Mouse (Mus musculus): ENCODE measurements at regions not wholly inside any gene's neighbourhood (a gene's known extent, or its start where the extent isn't known, plus 50 kb on each side); places are given as distances from the start of the nearest gene placed in this dataset.

- DNase-seq (ENCODE audit: low read depth, low spot score): no peak
Measured at GRCm38 (mm10) chr17:4654221-4654620, 339.9 kb upstream of the Arid1b start.

DNA sequence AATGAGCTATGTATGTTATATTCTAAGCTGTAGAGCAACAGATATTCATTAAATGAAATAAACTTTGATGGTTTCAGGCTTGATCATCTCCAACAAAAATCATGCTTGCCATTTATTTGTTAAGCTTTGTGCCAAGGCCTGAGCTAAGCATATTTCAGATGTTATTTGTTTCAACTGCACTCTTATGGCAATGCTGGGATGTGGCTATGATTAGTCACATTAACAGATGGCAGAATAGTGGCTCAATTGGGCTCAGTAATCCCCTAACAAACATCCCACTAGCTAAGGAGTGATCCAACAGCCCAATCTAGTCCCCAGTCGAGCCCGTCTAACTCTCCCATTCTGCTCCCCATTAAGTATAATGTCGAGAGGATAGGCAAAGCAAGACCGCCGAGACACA lies 332.1 kb upstream of the Arid1b start:
- no peak for DNase-seq (ENCODE audit: low read depth, low spot score)

- DNase-seq (ENCODE audit: low read depth, low spot score): peak; percentile 11
Measured at GRCm38 (mm10) chr17:4668511-4668910, 325.6 kb upstream of the Arid1b start.

DNA sequence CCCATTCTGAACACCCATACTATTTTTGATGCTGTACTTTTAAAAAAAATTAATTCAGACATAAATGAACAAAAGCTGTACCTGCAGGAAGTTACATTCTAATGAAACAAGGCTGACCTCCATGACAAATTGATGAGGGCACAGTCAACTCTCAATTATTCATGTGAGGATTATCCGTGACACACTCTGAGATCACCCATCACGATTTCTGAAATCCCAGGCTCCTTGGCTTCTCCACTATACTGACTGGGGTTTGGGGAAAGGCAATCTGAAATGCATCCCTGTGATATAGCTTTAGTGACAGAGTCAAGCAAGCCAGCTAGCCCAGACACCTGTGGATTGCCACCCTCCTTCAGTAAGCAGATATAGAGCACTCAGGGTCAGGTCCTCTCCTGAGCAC lies 320.9 kb upstream of the Arid1b start:
- DNase-seq (ENCODE audit: low read depth, low spot score): no peak

- DNase-seq (ENCODE audit: low read depth, low spot score): no peak
Measured at GRCm38 (mm10) chr17:4706421-4706820, 287.7 kb upstream of the Arid1b start.

DNA sequence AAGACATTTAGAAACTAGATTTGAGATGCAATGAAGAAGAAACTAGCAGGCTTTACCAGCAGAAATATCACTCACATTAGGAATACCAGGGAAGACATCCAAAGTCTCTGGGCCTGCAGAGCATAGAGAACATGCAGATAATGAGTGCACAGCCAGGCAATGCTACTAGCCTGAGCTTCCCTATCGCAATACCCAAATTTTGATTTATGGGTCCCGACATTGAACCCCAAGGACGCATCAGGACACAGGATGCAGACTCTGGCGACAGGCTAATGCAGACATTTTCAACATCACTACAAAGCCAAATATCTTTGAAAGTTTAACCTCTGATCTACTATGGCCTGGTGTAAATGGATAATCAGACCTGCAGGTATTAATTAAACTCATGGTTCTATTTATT lies 273.1 kb upstream of the Arid1b start:
- DNase-seq (ENCODE audit: low read depth, low spot score): no peak

DNA sequence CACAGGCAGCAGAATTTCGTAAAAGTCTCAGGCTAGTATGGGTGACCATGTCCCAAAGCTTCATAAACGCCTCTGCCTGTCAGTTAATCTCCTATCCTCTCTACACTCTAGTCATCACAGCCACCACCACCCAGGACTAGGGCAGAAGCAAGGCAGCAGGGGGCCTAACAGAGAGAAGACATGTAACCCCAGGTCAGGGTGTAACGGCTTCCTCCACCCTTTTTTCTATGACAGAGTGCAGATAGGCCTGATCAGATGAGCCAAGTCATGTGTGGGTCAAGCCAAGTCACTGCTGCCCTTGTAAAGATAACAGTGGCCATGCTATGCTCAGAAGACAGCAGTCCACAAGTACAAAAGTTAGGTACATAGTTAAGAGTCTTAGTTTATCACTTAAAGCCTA lies 270.1 kb upstream of the Arid1b start:
- DNase-seq (ENCODE audit: low read depth, low spot score): no peak

DNA sequence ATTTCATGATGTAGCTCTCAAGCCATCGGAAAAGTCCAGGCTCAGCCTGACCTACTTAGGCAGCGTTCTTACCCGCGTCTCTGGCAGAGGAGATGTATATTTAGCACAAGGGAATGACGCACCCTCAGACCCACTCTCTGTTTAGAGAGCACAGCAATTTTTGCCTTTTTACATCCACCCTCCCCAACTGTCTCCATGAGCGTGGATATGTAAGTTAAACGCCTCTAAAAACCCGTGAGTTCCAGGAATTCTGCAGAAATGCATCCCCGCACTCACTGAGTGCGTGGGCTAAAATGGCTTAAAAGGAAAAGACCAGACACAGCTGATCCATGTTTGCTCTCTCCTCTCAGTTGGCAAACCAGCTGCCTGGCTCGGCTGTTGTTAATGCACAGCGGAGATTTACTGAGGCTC lies 267.8 kb upstream of the Arid1b start:
- DNase-seq (ENCODE audit: low read depth, low spot score): peak; percentile 6

- DNase-seq (ENCODE audit: low read depth, low spot score): no peak
Measured at GRCm38 (mm10) chr17:4734412-4734881, 259.7 kb upstream of the Arid1b start.

DNA sequence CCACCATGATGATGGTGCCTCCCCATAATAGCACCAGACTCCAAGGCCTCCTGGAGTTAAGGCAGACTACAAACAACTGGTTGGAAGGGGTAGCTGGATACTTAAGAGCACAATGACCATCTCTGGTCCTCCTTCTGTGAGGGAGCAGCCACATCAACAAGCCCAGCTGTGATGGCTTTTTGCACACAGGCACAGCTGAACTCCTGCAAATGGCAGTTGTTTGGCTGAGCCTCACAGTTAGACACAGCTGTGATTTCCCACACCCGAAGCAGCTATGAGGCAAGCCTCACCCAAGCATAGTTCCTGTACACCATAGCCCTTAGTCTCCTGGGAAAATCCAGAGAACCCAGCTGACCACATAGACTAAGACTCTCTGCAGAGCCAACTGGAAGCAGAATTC lies 258.9 kb upstream of the Arid1b start:
- DNase-seq (ENCODE audit: low read depth, low spot score): no peak

GRCm38 (mm10) chr17:4736689-4737088 lies 257.4 kb upstream of the Arid1b start:
- DNase-seq (ENCODE audit: low read depth, low spot score): no peak

DNA sequence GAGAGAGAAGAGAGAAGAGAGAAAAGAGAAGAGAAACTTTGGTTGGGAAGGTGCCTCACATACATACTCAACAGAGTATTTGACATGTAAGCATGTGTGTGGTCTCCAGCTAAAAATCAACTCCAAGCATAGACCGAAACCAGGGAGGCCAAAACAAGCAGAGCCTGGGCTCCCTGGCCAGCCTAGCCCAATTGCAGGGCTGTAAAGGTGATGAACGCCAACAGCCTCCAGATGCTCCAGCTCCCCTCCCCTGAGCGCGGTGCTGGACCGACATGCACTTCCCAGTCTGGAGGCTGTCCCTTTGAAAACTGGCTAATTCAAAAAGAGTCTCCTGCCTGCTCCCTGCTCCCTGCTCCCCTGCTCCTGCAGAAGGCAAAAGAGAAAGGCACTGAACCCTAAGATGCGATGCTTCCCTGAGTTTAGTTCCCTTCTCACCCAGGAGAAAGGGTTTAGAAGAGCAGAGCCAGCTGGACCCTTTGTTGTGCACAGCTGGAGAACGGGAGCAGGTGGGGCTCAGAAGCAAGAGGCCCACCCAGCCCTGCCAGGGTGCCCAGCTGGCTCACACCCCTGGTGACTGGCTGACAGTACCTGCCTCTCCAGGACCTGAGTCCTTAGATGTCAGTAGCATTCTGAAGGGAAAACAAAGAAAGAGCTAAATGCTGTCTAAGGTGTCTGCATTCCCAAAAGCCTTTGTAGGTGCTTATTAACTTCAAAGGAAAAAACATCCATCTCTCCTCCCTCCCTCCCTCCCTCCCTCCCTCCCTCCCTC lies 255.2 kb upstream of the Arid1b start:
- no peak for DNase-seq (ENCODE audit: low read depth, low spot score)

DNA sequence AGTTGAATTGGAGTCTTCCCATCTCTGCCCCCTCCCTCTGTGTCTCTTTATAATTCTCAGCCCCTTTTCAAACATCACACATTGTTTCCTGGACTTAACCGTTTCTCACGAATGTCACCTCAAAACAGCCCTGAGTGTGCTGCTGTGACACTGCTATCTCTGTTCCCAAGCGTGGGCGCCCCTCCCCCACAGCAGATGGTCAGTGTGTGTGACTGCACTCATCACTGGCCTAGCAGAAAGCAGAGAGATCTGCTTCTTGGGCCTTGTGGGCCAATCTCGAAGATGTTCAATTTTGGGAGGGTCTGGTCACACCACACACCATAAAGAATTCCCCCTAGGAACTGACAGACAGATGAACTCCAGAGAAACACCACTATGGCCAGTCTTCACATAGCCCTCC lies 253.3 kb upstream of the Arid1b start:
- peak; percentile 3 for DNase-seq (ENCODE audit: low read depth, low spot score)

GRCm38 (mm10) chr17:4742314-4742713 lies 251.8 kb upstream of the Arid1b start:
- no peak for DNase-seq (ENCODE audit: low read depth, low spot score)

DNA sequence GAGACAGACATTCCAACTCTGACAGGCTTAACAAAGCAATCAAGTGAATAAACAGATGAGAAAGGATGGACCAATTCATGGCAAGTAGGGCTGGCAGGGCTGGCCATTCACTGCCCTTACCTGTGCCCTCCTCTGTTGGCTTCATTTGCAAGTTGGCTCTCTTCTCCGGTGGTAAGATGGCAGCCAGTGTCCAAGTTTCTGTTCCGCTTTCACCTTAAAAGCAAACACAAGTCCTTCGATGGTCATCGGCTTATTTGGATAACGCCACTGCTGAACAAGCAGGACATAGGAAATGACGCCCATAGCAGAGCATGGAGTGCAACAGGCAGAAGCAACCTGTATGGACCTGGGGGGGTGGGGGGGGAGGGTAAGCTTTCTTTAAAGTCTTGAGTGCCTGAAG lies 231.2 kb upstream of the Arid1b start:
- DNase-seq (ENCODE audit: low read depth, low spot score): no peak

GRCm38 (mm10) chr17:4765723-4766122 lies 228.4 kb upstream of the Arid1b start:
- no peak for DNase-seq (ENCODE audit: low read depth, low spot score)

DNA sequence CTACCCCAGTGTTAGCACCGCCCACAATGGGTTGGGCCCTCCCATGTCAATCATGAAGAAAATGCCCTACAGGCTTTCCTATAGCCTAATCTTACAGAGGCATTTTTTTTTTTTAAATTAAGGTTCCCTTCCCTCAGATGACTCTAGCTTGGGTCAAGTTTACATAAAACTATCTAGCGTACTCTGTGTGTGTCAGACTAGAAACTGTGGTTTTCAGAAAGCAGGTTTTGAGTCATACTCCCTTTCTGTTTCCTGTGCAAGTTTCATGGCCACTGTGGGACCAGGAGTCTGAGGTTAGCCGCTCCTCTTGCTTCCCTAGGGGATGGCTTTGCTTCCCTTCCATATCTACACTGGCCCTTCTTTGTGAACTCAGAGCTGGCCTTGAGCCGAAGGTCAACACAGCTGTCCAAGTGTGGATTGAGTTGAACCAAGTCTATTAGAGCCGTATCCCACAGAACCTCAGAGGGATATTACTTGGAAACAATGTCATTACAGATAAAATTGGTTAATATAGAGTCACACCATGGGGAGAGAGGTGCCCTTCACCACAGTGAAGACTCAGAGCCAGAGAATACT lies 226.1 kb upstream of the Arid1b start:
- DNase-seq (ENCODE audit: low read depth, low spot score): no peak

DNA sequence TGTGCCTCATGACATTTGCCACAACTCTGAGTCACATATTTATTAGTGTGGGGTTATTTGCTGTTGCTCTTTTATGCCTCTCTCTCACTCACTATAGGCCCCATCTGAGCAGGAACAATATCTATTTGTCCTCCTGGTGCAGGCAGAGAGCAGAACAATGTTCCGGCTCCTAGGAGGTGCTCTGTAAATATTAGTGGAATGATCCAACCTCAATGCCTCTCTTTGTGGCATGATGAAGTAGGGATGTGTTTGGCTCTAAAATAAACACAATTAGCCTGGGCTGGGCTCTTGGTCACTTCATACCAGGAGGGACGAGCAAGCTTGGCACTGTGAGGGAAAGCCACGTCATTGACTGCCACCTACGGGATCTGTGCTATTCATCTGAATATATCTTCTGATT lies 224.8 kb upstream of the Arid1b start:
- DNase-seq (ENCODE audit: low read depth, low spot score): no peak

GRCm38 (mm10) chr17:4770052-4770451 lies 224.1 kb upstream of the Arid1b start:
- DNase-seq (ENCODE audit: low read depth, low spot score): no peak

- DNase-seq (ENCODE audit: low read depth, low spot score): peak; percentile 55
Measured at GRCm38 (mm10) chr17:4778161-4778560, 216.0 kb upstream of the Arid1b start.

DNA sequence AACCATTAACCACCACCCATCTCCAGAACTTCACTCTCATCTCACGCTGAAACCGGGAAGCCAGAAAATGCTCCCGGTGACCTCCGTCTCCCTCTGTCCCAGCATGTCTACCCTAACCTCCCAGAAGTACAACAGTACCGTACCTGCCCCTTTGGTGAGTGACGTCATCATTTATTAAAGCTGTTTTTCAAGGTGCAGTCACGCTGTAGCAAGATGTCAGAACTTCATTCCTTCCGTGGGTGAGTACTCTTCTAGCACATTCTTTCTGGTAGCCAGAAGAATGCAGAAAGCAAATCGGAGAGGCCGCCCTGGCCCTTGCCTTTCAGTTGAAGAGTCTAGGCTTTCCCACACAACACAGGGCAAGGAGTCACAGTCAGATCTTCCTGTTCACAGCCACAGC lies 215.1 kb upstream of the Arid1b start:
- no peak for DNase-seq (ENCODE audit: low read depth, low spot score)

GRCm38 (mm10) chr17:4781586-4781985 lies 212.5 kb upstream of the Arid1b start:
- no peak for DNase-seq (ENCODE audit: low read depth, low spot score)

GRCm38 (mm10) chr17:4784296-4784695 lies 209.8 kb upstream of the Arid1b start:
- no peak for DNase-seq (ENCODE audit: low read depth, low spot score)
